Mouse (Mus musculus) cortical plate, adult 2 months (tissue): ENCODE measurements around the gene Fjx1.

Experiments
- CTCF ChIP-seq: fragments of 200-500 bp; IDR thresholded peaks from 2 replicates; pipeline ENCODE4 v1.5.1; 2011; ENCODE audit warnings: mild to moderate bottlenecking, control low read depth, low read length; ENCODE audit not compliant: insufficient read depth; ENCODE audit errors: extremely low read depth
- POLR2A ChIP-seq: fragments of 200-500 bp; IDR thresholded peaks from 2 replicates; pipeline ENCODE4 v1.6.1; 2011; ENCODE audit warnings: mild to moderate bottlenecking, low read length, control low read depth; ENCODE audit not compliant: insufficient read depth; ENCODE audit errors: extremely low read depth

DNA sequence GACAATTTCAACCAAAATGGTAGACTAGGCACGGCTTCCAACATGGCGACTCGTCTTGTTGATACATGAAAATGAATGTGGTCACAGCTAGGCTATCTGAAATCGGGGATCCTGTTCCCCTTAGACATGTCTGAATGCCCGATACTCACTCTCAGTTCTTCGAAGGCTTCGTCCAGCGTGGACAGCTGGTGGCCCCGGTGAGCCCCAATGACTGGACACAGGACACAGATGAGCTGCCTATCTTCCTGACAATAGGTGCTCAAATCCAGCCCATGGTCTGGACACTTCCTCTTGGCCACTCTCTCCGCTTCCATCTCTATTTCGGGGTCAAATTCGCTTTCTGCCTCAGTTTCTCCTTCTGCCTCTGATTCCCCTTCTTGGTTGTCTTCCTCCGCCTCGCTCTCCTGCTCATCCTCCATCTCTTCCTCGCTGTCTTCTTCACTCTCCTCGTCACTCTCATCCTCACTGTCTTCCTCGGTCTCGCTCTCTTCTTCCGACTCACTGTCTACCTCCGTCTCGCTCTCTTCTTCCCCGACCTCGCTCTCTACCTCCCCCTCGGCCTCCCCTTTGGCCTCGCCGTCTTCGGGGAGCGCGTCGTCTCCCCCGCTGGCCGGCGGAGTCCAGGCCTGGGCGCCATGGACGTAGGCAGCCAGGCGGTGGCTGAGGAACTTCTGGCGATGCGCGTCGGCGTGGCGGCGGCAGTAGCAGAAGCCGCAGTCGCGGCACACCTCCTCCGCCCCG, 52.3 kb downstream of the Fjx1 start:
- TF ChIP-seq POLR2A (no peak), CTCF (no peak)
